Mouse (Mus musculus) activated CD4-positive, CD25-positive, alpha-beta regulatory T cell, adult 4 months (primary cell): ENCODE results near the gene Iffo1. TPM values are rescaled to one million over a fixed set of nuclear protein-coding genes. Genes with fewer than 3 reads are reported as not detected.
"Not testable (repeated sequence)": the region's sequence is repeated elsewhere in the genome, so short reads cannot be mapped to it uniquely, and the experiment has no call there.

Source experiments
- ATAC-seq: one replicate; pipeline ENCODE4 v1.8.0; 2017
- polyA plus RNA-seq, 2 experiments: library from polyadenylated mRNA; unstranded; fragments of 100-300 nt; shearing (Covaris generic); gene quantifications; one replicate each; pipeline ENCODE4 v1.2.1; 2017

The Iffo1 gene
- polyA plus RNA-seq, 2 experiments from 2014 or later: 6.9 to 13.3 TPM

DNA sequence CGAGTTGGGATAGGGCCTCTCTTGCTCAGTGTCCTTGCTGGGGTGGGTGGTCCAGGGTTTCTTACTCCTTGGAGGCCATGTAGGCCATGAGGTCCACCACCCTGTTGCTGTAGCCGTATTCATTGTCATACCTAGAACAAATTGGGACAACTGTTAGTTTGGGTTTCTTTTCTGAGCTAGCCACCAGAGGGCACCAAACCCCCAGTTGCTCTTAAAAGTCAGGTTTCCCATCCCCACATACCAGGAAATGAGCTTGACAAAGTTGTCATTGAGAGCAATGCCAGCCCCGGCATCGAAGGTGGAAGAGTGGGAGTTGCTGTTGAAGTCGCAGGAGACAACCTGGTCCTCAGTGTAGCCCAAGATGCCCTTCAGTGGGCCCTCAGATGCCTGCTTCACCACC, 16.9 kb downstream of the Iffo1 start:
- ATAC-seq: not testable (repeated sequence)

DNA sequence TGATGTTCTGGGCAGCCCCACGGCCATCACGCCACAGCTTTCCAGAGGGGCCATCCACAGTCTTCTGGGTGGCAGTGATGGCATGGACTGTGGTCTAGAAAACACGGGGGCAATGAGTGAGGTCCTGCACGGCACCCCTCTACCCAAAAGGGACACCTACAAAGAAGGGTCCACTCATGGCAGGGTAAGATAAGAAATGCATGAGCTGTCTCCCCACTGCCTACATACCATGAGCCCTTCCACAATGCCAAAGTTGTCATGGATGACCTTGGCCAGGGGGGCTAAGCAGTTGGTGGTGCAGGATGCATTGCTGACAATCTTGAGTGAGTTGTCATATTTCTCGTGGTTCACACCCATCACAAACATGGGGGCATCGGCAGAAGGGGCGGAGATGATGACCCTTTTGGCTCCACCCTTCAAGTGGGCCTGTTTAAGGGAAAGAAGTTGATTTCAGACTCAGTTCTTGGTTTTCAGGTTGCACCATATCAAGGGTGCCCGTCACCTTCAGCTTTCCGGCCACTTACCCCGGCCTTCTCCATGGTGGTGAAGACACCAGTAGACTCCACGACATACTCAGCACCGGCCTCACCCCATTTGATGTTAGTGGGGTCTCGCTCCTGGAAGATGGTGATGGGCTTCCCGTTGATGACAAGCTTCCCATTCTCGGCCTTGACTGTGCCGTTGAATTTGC, 17.7 kb downstream of the Iffo1 start:
- not testable (repeated sequence) for ATAC-seq

DNA sequence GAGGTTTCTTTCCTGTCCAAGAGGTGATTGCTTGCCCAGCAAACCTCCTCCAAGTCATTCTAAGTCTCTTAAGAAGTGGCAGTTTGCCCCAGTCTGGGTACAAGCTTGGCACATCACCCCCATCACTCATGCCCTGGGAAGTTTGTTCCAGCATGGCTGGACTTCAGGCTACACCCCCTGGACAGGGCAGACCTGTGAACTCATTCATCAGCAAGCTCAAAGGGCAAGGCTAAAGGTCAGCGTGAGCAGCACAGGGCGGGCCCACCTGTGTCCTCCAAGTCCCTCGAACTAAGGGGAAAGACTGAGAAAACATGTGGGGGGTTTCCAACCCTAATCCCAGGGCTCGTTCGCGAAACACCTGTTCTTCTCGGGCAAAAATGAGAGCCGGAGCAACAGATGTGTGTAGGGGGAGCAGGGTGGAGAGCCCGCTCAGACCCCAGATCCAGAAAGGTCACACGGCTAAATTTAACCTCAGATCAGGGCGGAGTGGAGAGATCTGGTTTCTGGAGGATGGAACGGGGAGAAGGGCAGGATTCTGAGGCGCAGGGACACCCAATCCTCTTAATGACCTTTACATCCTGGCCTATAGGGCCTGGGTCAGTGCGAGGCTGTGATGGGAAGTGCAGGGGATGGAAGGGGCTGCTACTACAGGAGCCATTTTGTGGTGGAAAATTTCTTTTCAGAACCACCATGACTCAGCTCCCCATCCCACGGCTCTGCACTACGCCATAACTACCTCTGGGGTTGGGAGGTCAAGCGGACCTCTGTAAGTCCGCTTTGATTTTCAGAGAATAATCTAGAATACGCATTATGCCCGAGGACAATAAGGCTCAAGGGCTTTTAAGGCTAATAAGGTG, 19.0 kb downstream of the Iffo1 start:
- no peak for ATAC-seq

DNA sequence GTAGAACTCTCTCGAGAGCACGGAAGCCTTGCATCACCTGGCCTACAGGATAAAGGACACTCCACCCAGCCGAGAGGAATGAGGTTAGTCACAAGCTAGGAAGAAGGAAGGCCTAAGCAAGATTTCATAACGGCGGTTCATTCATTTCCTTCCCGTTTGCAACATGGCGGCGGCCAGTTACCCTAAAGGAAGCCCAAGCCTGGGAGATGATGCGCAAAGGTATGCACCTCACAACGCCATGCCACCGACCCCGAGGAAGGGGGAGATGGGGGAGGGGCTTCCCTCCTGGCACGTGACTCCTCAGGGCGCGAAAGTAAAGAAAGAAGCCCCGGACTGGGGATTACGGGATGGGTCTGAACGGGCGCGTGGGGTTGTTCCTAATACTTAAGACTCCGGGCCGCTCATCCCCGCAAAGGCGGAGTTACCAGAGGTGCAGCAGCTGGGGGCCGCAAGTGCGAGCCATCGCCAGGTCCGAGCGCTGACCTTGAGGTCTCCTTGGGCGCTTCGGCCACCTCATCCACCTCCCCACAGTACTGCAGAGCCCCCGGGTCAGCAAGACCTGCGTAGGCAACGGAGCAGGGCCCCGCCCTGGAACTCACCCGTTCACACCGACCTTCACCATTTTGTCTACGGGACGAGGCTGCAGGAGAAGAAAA, 19.8 kb downstream of the Iffo1 start:
- ATAC-seq: peak; percentile 12

DNA sequence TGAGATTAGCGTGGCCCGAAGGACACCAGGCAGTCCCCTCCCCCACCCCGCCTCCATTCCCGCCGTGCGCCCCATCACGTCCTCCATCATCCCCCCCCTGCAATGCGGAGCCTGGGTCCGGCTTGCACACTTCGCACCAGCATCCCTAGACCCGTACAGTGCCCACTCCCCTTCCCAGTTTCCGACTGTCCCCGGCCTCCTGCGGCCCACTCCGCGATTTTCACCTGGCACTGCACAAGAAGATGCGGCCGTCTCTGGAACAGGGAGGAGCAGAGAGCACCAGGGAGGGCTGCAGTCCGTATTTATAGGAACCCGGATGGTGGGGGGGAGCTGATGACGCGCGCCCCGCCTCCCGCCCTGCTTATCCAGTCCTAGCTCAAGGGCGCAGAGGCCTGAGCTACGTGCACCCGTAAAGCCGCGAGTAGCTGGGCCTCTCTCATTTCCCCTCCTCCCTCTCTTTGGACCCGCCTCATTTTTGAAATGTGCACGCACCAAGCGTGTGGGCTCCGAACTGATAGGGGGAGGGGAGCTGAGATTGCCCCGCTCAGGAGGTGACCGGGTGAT, 20.4 kb downstream of the Iffo1 start:
- peak; percentile 90 for ATAC-seq

DNA sequence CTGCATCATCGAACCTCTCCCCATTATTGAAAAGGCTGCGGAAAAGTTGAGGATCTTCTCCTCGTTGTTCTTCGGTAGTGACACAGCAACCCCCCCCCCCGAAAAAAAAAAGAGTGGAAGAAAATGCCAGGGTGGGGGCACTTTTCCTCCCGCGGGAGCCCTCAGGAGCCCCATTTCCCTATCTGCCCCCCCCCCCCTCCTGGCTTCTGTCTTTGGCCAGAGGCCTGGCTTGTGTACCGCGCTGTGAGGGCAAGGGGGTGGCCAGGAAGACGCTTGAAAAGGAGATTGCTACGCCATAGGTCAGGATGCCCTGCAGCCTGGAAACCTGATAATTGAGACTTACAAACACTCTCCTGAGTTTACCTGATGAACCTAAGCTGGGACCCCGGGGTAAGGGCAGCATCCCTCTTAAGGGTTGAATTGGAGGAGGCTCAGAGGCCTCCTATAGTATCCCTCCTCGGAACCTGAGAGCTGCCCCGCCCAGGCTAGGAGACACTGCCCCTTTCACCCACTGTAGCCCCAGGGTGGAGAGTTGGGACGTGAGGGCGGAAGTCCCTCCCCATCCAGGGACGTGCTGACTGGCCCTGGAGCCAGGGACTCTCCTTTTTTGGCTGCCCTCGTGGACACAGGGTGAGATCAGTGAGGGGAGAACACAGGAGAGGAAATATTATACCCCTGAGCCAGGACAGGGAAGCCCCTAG, 21.2 kb downstream of the Iffo1 start, which contains the start of gene Gapdh:
TSS of gene Gapdh (minus strand) at position 417 of the 701 bp plus-strand sequence.
- no peak for ATAC-seq

DNA sequence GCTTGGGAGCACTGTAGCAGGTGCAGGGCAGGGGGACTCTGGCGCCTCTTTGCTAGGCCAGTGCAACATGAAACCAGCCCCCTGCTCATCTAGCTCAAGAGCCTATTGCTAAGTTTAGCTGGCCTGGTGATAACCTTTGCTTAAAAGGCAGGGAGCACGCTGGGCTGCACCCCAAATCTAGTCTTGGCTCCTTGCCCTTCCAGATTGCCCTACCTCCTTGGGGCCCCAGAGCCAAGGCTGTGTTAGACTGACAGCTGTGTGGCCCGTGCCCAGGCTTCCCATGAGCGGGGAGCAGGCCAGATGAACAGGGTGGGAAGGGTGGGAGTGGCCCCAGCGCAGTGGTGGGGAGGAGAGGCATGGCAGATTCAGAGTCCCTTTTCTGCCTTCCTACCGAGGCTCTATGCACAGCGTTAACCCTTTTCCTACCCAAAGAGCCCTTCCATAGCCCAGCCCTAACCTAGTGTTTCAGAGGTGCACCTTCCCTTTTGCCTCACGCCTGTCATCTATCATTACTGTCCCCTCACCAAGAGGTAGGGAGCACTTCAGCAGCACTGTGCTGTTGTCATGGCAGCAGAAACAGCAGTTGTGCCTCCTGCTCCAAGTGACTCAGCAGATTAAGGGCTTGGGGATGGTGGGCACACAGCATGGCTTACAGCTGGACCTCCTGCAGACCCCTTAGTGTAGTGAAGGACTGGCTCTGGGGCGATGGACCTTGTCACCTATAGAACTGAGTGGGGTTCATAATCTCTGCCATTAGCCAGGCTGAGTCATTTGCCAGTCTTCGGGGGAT, 22.0 kb downstream of the Iffo1 start:
- no peak for ATAC-seq

DNA sequence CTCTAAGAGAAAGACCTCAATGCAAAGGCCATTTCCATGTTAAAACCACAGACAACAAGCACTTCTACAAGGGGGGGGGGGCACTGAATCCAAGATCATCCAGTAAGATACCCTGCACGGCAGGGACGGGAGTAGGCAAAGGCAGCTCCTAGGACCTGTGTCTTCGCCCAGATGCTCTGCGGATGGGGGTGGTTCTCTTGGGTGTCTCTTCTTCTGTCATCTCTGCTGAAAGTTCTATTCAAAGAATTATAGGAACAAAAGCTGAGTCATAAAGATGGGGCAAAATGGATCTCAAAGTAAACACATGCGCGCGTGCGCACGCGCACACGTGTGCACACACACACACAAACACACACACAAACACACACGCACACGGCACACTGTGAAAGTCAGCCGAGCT, 23.0 kb downstream of the Iffo1 start:
- no peak for ATAC-seq

DNA sequence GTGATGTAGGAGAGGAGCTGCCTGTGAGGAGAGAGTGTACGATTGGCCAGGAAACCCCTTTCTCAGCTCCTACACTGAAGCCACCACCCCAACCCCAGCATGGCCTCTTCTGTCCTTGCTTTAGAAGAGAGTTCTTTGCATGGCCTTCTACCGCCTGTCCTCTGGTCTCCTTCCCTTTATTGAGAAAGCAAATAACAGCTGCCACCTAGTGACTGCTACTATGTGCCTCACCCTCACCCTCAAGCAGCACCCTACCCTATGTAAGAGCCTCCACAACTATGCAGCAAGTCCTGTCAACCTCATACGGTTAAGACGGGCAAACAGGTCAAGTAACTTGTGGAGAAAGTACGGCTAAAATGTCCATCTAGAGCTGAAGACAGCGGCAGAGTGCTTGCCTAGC, 25.2 kb downstream of the Iffo1 start:
- no peak for ATAC-seq

DNA sequence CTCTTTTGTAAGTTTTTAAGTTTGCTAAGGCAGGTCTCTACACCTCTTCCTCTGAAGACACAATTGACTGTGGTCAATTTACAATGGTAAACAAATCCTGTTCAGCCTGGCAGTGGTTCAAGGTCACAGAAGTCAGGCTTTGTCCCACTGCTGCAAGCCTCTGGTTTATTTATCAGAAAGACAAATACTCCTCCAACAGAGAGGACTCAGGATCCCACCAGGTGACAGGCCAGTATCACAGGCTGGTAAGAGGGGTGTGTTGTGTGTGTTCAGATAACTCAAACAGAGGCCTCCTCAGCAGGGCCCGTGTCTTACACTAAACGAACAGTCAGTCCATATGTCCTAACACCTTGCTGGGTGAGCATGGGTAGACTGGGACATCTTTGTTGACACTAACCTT, 27.4 kb downstream of the Iffo1 start:
- ATAC-seq: no peak

DNA sequence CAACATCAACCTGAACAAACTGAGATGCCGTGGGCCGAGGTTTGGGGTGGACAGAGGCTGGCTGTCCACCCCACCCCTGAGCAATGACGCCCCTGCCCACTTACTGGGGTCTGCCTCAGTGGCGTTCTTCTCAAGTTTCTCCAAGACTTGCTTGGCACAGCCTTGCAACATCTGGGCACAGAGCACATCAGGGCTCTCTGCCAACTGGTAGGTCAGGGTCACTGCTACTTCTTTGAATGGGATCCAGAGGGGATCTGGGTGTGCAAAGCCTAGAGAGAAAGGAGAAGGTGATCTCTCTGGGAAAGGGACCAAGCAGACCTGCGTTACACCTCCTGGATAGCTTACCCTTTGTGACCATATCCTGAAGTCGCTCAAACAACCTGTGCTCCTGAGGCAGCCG, 28.2 kb downstream of the Iffo1 start:
- ATAC-seq: no peak

DNA sequence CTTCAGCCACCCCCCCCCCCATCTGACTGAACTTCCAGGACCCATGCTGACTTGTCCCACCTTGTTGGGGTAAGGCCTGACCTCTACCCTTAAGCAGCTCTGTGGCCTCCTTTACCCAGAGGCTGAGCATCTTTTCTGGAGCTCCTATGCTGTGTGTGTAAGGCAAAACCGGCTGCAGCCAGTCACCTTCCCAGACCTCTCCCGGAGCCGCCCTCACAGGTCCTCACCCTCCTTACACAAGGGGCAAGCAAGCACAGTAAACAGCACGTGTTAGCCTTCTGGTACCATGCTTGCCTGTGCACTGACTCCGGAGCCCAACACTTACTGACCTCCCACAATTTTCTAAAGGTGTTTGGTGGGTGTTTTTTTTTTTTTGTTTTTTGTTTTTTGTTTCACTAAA, 30.4 kb downstream of the Iffo1 start:
- no peak for ATAC-seq

DNA sequence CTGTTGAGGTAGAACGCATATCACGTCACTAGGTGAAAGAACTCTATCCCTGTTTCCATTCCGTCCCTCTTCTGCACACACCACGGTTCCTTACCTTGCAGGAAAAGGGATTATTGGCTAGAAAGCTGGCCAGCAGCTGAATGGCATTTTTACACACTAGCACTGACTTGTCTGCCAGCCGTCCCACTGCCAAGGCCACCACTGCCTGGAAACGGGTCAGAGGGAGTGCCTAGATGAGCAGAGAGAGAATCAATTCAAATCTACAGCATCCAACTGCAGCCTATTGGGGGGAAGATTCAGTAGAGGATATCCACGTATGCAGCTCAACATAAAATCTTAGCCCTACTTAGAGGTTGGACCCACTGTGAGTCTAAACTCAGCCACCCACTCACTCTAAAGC, 34.6 kb downstream of the Iffo1 start:
- no peak for ATAC-seq

DNA sequence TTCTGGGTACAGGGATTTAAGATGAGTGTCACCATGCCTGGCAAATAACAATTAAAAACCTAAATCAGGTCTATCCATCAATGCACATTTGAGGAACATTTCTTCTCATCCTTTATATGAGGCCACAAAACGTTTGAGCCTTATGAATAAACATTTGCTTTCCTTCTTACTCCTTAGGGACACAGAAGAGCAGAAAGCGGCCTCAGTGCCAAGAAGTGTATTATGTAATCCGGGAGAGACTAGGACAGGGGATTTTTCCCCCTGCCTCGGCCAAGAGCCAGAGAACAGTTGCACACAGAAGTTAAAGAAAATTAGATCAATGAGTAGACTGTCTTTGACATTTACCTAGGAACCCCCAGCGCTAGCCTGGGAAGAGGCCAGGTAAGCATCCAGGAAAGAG, 37.1 kb downstream of the Iffo1 start:
- no peak for ATAC-seq

DNA sequence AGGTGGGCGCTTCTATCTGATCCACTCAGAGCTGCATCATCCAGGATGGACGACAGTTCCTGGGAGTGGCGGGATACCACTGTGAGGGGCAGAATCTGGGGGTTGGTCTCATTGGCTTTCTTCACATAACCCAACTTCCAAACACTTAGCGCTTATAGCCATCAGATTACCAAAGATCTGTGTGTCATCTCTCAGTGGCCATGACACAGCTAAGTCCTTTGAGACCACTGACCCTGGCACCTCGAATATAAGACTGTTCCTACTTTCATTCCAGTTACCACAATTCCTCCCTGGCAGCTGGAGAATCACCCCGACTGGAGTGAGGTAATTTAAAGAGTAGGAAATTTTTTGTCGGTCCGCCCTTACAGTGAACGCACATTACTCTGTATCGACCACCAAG, 41.2 kb downstream of the Iffo1 start:
- no peak for ATAC-seq

DNA sequence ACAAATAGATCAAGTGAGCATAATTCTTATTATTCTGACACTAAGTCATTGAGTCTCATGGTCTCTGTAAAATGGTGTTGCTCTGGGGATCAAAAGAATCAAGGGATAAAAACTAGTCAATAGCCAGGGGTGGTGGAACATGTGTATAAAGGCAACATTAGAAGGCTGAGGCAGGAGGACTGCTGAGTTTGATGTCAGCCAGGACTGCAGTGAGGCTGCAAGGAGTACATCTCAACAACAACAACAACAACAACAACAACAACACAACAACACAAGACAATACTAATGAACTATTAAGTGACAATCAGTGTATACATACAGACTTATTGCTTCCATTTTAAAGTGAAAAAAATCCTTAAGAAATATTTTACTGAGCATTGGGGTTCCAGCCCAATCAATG, 45.8 kb downstream of the Iffo1 start:
- ATAC-seq: no peak

DNA sequence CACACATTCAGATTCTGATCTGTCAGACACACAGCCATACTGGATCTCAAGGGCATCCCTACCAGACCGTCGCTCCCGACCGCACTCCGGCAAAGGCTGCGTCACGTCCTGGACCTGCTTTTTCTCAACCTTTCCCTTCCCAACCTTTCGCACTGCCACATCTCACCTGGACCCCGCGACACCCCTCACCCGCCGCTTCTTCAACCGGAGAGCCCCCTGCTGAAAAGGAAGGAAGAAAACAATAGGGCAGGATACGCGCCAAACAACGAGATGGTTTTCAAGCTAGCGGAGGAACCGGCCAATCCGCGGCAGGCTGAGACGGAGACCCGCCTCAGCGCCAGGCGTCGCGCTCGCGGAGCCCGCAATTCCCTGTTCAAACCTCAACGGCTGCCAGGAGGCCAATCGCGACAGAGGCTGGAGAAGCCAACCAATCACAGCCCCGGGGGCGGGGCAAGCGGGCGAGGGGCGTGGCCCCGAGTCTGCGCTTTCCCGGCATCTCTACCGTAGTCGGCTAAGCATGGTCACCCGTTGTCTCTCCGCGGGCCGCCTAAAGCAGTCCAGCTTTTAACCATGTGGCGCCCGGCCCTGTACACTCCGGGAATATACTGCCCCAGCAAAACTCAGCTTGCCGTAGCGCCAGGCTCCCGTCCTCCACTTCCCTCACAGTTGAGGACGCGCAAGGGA, 46.4 kb downstream of the Iffo1 start, which contains the start of the genes Ncapd2 and Mrpl51:
TSS of gene Ncapd2 (minus strand) at position 370 of the 684 bp plus-strand sequence.
TSS of gene Mrpl51 (plus strand) at position 470 of the 684 bp plus-strand sequence.
- peak; percentile 97 for ATAC-seq

DNA sequence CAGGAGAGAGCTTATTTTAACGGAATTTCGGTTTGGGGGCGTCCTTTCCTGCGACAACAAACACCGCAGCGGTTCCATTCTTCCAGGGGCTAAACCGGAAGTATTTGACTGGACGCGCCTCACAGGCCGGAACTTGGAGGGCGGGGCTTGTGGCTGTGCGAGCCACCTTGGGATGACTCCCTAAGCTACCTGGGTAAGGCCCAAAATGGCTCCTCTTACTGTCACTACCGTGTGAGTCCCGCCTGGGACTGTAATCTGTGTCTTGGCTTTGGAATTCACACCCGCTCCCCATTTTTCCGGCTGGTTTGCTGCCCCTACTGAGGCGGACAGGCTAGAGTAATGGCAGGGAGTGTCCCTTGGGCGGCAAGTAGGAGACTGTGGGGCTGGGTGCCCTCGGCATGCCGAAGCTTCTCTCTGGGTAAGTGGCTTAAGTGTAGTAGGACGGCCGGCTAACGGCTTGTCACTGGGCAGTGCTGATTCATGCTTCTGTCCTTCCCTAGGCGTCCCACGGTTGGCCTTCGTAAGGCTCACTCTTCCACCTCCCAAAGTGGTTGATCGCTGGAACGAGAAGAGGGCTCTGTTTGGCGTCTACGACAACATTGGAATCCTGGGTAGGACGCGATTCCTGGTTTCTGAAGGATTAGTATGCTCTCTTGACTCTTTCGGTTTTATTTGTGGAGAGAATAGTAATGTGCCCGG, 47.1 kb downstream of the Iffo1 start:
- peak; percentile 69 for ATAC-seq

DNA sequence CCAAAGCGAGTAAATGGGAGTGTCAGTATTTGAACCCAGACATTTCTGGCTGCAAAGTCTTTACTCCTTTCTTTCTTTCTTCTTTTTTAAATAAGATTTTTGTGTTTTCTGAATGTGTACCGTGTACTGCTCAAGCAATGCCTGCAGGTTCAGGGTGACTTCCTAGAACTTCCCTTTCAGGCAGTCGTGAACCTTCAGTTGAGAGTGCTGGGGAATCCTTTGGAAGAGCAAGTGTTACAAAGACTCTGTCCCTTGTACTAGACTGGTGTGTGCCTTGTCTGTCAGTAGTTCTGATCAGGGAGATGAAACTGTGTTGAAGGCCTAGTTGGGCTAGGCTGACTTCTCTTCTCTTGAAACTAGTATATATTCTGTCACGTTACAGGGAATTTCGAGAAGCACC, 47.8 kb downstream of the Iffo1 start:
- ATAC-seq: no peak

DNA sequence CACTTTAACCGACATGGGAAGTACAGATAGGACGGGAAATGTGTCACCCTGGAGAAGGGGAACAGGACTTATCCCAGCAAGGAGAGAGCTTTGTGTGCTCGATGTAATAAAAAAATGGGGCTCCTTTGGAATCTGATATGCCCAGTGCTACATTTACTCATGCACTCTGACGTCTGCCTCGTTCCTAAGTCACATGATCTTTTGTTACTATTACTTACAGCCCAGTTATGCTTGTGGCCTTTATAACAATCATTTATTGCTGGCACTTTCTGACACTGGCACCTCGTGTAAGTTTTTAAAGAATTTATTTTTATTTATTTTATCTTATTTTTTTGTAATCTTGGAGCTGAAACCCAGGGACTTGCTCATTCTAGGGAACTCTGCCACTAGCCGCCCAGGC, 48.3 kb downstream of the Iffo1 start:
- ATAC-seq: no peak
